Mouse (Mus musculus) heart, adult 2 months (tissue): ENCODE measurements around the gene H2-K1.

ENCODE experiments used
- CTCF ChIP-seq: fragments of 200-600 bp; IDR thresholded peaks from 2 replicates; pipeline ENCODE4 v1.8.1; 2022; ENCODE audit warnings: antibody characterized with exemption, mild to moderate bottlenecking, moderate library complexity
- EP300 ChIP-seq: fragments of 200-500 bp; IDR thresholded peaks from 2 replicates; pipeline ENCODE4 v1.6.1; 2011; ENCODE audit warnings: low read depth, low read length, control low read depth; ENCODE audit not compliant: insufficient read depth

DNA sequence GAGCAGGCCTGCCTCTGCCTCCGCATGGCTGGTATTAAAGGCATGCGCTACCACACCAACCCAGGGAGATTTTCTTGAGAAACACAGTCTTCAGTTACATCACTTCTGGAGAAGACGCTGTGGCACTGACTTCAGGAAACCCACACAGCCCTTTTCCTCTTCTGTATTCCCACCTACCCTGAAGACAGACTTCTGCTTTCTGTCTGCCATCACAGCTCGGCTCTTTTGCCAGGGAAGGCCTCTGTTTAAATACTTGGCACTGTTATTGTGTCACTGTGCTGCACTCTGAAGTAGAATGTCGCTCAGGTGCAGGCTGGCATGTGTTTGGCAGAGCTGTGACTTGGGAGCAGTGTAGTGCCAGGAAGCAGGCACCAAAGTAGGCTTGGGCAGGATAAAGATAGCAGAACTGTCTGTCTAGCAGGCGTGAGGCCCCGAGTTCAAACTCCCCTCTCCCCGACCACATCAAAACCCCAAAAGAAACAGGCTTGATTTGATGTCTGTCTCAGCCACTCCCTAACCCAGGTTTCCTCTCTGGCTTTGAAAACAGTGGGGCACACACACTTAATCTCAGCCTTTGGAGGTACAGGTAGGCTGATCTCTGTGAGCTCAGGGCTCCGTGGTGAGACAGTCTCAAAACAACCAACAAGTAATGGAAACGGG is 52.6 kb downstream of the H2-K1 start:
- TF ChIP-seq EP300 (no peak), CTCF (no peak)
